ENCODE assay signal across 9 mouse cellular contexts in genomic region chr1:131084289-131084688, GRCm38 (mm10). TPM values are rescaled to one million over a fixed set of nuclear protein-coding genes. Genes with fewer than 3 reads are reported as not detected.
DNase-seq lines count a peak whose midpoint lies in the region; ATAC-seq lines count a peak whose summit lies in the region.
"Had no signal": no experiment of that assay in that cellular context is flagged by ENCODE, and none has a peak within 500 bp of the region (broad histone marks: within the 10 kb centered on the region; RNA-seq: fewer than 3 reads in every experiment).

No protein-coding gene starts in this region.

- 34% methylated on average over 8 of the region's 8 CpGs for WGBS in midbrain, embryonic 10.5 days
- 29% methylated on average over 8 of the region's 8 CpGs for WGBS in midbrain, embryonic 16.5 days
- WGBS in heart, embryonic 12.5 days = 17% methylated on average over 8 of the region's 8 CpGs
- WGBS in limb, embryonic 11.5 days = 46% methylated on average over 8 of the region's 8 CpGs
- WGBS in neural tube, embryonic 13.5 days = 31% methylated on average over 8 of the region's 8 CpGs

- peak overlapping the region; percentile 73 for H3K27ac ChIP-seq in midbrain, embryonic 10.5 days (replicated peaks)
- no peak overlapping the region for H3K27ac ChIP-seq in midbrain, embryonic 16.5 days (ENCODE audit: low read length)
- peak overlapping the region; percentile 77; the same call in 1 of the 2 replicates for H3K27ac ChIP-seq in heart, embryonic 12.5 days (ENCODE audit: poor library complexity, severe bottlenecking)
- no peak overlapping the region for H3K27ac ChIP-seq in limb, embryonic 11.5 days (replicated peaks; ENCODE audit: low read depth, low read length)
- H3K27ac ChIP-seq in neural tube, embryonic 13.5 days (replicated peaks) = 0 out of 2 replicates have a peak overlapping the region, but pooled peaks have one; percentile 18

- H3K9ac ChIP-seq in midbrain, embryonic 16.5 days (ENCODE audit: low read depth, low read length) = no peak overlapping the region
- 0 out of 2 replicates have a peak overlapping the region, but pooled peaks have one; percentile 23 for H3K9ac ChIP-seq in heart, embryonic 12.5 days
- no peak overlapping the region for H3K9ac ChIP-seq in limb, embryonic 11.5 days (ENCODE audit: low read length)
- no peak overlapping the region for H3K9ac ChIP-seq in neural tube, embryonic 13.5 days

- DNase-seq in midbrain, embryonic 10.5 days (ENCODE audit: low spot score) = no peak
- DNase-seq in limb, embryonic 11.5 days (ENCODE audit: low spot score) = no peak
- no peak for DNase-seq in urinary bladder, postnatal 10 days (ENCODE audit: low spot score)
- no peak for DNase-seq in cerebellum, adult 9-10 months
- DNase-seq in layer of hippocampus, postnatal 14 days (ENCODE audit: low spot score in 2 of 2) = no peak

- H3K36me3 ChIP-seq in midbrain, embryonic 10.5 days = no peaks in the 10 kb centered on the region
- no peaks in the 10 kb centered on the region for H3K36me3 ChIP-seq in midbrain, embryonic 16.5 days (ENCODE audit: control insufficient read depth, insufficient read depth, low read length)
- no peaks in the 10 kb centered on the region for H3K36me3 ChIP-seq in heart, embryonic 12.5 days
- H3K36me3 ChIP-seq in limb, embryonic 11.5 days (ENCODE audit: control insufficient read depth, insufficient read depth, low read length) = no peaks in the 10 kb centered on the region
- H3K36me3 ChIP-seq in neural tube, embryonic 13.5 days = no peaks in the 10 kb centered on the region

- ATAC-seq in midbrain, embryonic 16.5 days = no peak
- peak; percentile 43; the same call in 1 of the 2 replicates for ATAC-seq in heart, embryonic 12.5 days (ENCODE audit: insufficient number of reproducible peaks, low FRiP score)
- ATAC-seq in limb, embryonic 11.5 days (ENCODE audit: insufficient number of reproducible peaks, low FRiP score, low TSS enrichment, low read depth) = 0 out of 2 replicates have a peak, but pooled peaks have one; percentile 33
- ATAC-seq in neural tube, embryonic 13.5 days (ENCODE audit: low read depth) = no peak

- no peak overlapping the region for H3K4me2 ChIP-seq in midbrain, embryonic 16.5 days (ENCODE audit: low read length)
- peak overlapping the region; percentile 32 for H3K4me2 ChIP-seq in heart, embryonic 12.5 days
- H3K4me2 ChIP-seq in limb, embryonic 11.5 days (ENCODE audit: low read depth, severe bottlenecking) = no peak overlapping the region
- no peak overlapping the region for H3K4me2 ChIP-seq in neural tube, embryonic 13.5 days

- no peaks in the 10 kb centered on the region for H3K27me3 ChIP-seq in midbrain, embryonic 10.5 days (ENCODE audit: low read depth, poor library complexity, severe bottlenecking)
- H3K27me3 ChIP-seq in midbrain, embryonic 16.5 days (ENCODE audit: control insufficient read depth, insufficient read depth, low read depth, low read length) = no peaks in the 10 kb centered on the region
- no peaks in the 10 kb centered on the region for H3K27me3 ChIP-seq in heart, embryonic 12.5 days (replicated peaks)
- H3K27me3 ChIP-seq in limb, embryonic 11.5 days (ENCODE audit: control insufficient read depth, insufficient read depth, low read length) = no peaks in the 10 kb centered on the region
- no peaks in the 10 kb centered on the region for H3K27me3 ChIP-seq in neural tube, embryonic 13.5 days
- H3K27me3 ChIP-seq: Patski had no signal

- H3K4me3 ChIP-seq in midbrain, embryonic 10.5 days = no peak overlapping the region
- no peak overlapping the region for H3K4me3 ChIP-seq in midbrain, embryonic 16.5 days (ENCODE audit: low read depth, low read length)
- H3K4me3 ChIP-seq in heart, embryonic 12.5 days = no peak overlapping the region
- H3K4me3 ChIP-seq in limb, embryonic 11.5 days (ENCODE audit: low read depth, low read length) = no peak overlapping the region
- H3K4me3 ChIP-seq in neural tube, embryonic 13.5 days = no peak overlapping the region

- no peaks in the 10 kb centered on the region for H3K9me3 ChIP-seq in midbrain, embryonic 10.5 days (replicated peaks)
- no peaks in the 10 kb centered on the region for H3K9me3 ChIP-seq in midbrain, embryonic 16.5 days (replicated peaks; ENCODE audit: control insufficient read depth, low read length, poor library complexity, severe bottlenecking)
- no peaks in the 10 kb centered on the region for H3K9me3 ChIP-seq in heart, embryonic 12.5 days (replicated peaks)
- no peaks in the 10 kb centered on the region for H3K9me3 ChIP-seq in limb, embryonic 11.5 days (ENCODE audit: control insufficient read depth, low read length)
- no peaks in the 10 kb centered on the region for H3K9me3 ChIP-seq in neural tube, embryonic 13.5 days

- peaks cover 99% of the 10 kb centered on the region for H3K4me1 ChIP-seq in midbrain, embryonic 10.5 days
- peaks cover 45% of the 10 kb centered on the region for H3K4me1 ChIP-seq in midbrain, embryonic 16.5 days (ENCODE audit: control insufficient read depth, insufficient read depth, low read length)
- H3K4me1 ChIP-seq in heart, embryonic 12.5 days (replicated peaks) = peaks cover 95% of the 10 kb centered on the region
- H3K4me1 ChIP-seq in limb, embryonic 11.5 days (ENCODE audit: control insufficient read depth, insufficient read depth, low read length) = peaks cover 22% of the 10 kb centered on the region
- H3K4me1 ChIP-seq in neural tube, embryonic 13.5 days (replicated peaks) = peaks cover 90% of the 10 kb centered on the region

RNA-seq across cellular contexts. Expression of gene Mapkapk2, which starts 13.3 kb away (rescaled TPM):
- 50.9 and 55.7 TPM in 2 replicates for polyA plus RNA-seq in midbrain, embryonic 10.5 days (2016; fragmentation: Nextera tagmentation; extraction: Ambion mirVana)
- 12.6 and 14.9 TPM in 2 replicates for polyA plus RNA-seq in midbrain, embryonic 16.5 days (2015; fragmentation: Nextera tagmentation; extraction: Ambion mirVana)
- polyA plus RNA-seq in heart, embryonic 12.5 days (2016; fragmentation: Nextera tagmentation; extraction: Ambion mirVana) = 89.1 and 93.0 TPM in 2 replicates
- polyA plus RNA-seq in limb, embryonic 11.5 days (2014; fragmentation: Nextera tagmentation; extraction: Ambion mirVana) = 43.5 and 47.6 TPM in 2 replicates
- 22.3 and 22.7 TPM in 2 replicates for polyA plus RNA-seq in neural tube, embryonic 13.5 days (2015; fragmentation: Nextera tagmentation; extraction: Ambion mirVana)
- 10 to 100 TPM; 26.1 to 30.4 TPM for total RNA-seq in layer of hippocampus, postnatal 14 days (2021)

RNA-seq across cellular contexts. Expression of gene Dyrk3, which starts 53.9 kb away (rescaled TPM):
- polyA plus RNA-seq in midbrain, embryonic 10.5 days (2016; fragmentation: Nextera tagmentation; extraction: Ambion mirVana) = 15.4 and 18.1 TPM in 2 replicates
- polyA plus RNA-seq in midbrain, embryonic 16.5 days (2015; fragmentation: Nextera tagmentation; extraction: Ambion mirVana) = 14.1 and 17.4 TPM in 2 replicates
- 6.5 and 8.8 TPM in 2 replicates for polyA plus RNA-seq in heart, embryonic 12.5 days (2016; fragmentation: Nextera tagmentation; extraction: Ambion mirVana)
- 4.2 and 5.7 TPM in 2 replicates for polyA plus RNA-seq in limb, embryonic 11.5 days (2014; fragmentation: Nextera tagmentation; extraction: Ambion mirVana)
- polyA plus RNA-seq in neural tube, embryonic 13.5 days (2015; fragmentation: Nextera tagmentation; extraction: Ambion mirVana) = 12.8 and 17.3 TPM in 2 replicates
- total RNA-seq in layer of hippocampus, postnatal 14 days (2021) = 10 to 100 TPM; 13.3 to 14.2 TPM

Comparison
In these comparisons a context has a peak if more than half of its experiments do, and no peak if none do; other contexts are left out.
1. H3K27ac ChIP-seq: peak in midbrain, embryonic 10.5 days (single experiment), heart, embryonic 12.5 days (single experiment) and neural tube, embryonic 13.5 days (single experiment); none in midbrain, embryonic 16.5 days (single experiment) and limb, embryonic 11.5 days (single experiment).
2. ATAC-seq: peak in heart, embryonic 12.5 days (single experiment) and limb, embryonic 11.5 days (single experiment); none in midbrain, embryonic 16.5 days (single experiment) and neural tube, embryonic 13.5 days (single experiment).